Mouse (Mus musculus): ENCODE results near the gene Hs3st6.

DNA sequence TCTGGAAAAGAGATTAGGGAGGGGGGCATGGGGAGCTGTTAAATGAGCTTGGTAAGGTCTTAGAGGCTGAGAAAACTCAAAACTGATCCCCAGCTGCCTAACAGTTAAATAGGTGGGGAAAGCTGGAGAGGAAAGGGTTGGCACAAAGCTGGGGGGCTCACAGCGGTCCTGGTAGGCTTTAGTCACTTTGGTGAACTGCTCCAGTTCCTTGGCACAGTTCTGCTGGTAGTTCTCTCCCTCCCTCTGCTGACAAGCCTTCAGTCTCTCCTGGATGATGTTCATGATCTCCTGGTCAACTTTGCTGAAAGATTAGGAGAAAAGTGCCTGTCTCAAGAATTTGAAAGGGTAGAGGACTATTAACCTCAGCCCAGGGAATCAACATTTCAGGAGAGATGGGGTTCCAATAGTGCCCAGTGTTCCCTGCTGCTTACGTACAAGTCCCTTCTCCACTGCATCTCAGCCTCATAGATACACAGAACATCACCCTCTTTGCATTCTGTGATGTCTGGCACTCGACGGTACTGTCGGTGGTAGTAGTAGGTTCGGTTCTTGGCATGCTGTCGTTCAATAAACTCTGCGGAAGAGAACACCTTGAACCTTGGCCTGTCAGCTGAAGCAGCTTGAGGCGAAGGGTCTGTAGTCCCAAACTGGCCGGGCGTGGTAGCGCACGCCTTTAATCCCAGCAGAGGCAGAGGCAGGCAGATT, 30.4 kb upstream of the Hs3st6 start:
- no peak for TF ChIP-seq CTCF (IDR thresholded peaks at IDR 0.05; ENCODE audit: insufficient read depth, low read depth, low read length)
- TF ChIP-seq POLR2A (IDR thresholded peaks at IDR 0.05; ENCODE audit: insufficient read depth, low read depth, low read length): no peak
